Mouse (Mus musculus) stomach, postnatal 0 days (tissue): ENCODE data around the gene Dcp1b.

Experiments used
- CTCF ChIP-seq: IDR thresholded peaks from 2 replicates; pipeline ENCODE4 v1.5.1; 2016; ENCODE audit warnings: antibody characterized with exemption, low read depth, mild to moderate bottlenecking, moderate library complexity
- EP300 ChIP-seq: optimal IDR thresholded peaks from 2 replicates; pipeline ENCODE3; 2016; ENCODE audit warnings: antibody characterized with exemption

DNA sequence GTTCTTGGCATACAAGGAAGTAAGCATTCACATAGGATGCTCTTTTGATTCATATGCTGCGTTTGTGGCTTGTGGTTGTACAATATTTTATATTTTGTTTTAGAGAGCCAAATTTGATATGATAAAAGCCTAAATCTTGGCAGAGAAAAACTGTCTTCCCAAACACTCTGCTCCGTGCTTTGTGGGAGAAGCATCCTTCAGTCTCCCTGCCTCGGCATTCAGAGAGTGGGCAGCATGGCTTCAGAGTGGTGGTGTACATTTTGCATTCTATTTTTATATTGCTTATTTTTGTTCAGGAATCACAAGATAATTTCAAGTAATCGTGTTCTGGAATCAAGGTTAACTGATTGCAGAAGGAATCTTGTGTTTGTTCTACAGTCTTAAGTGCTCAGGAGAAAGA, 16.4 kb downstream of the Dcp1b start:
- TF ChIP-seq EP300 (no peak), CTCF (no peak)
